Mouse (Mus musculus): Measurements from ENCODE around the gene Utrn. TPM values are rescaled to one million over a fixed set of nuclear protein-coding genes. Genes with fewer than 3 reads are reported as not detected.

Utrn gene
- total RNA-seq, 4 experiments from 2014 or later: 98.3 to 124 (median 123) TPM

DNA sequence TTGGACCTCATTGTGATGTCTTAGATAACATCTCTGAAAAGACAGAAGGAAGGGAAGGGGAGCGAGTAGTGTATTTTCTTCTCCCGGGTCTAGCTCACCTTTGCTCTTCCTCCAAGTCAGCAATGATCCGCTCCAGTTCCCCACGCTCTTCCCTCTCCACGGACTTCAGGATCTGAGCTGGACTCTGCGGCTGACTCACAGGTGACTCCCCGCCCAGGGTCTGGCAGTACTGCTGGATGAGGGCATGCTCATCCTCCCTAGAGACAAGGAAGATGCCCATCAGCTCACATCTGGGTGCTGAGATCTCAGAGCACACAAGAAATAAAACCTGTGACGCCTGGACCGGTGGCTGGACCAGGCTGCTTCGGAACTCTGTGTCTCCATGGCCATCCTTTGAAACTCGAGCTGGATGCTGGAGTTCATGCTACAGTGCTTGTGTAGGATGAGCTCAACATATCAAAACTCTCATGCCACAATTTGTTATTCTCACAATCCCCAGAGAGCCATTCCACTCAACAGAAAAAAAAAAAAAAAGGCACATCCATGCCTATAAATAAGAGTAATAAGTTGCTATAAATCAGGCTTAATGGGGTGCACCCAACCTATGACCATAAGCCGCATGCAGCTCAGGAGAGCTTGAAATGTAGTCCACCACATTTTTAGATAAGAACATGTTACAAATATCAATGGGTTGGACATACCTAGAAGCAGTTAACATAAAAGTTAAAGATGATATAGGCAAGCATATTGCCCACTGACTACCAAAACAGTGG, 462.6 kb downstream of the Utrn start:
- no peak for DNase-seq

DNA sequence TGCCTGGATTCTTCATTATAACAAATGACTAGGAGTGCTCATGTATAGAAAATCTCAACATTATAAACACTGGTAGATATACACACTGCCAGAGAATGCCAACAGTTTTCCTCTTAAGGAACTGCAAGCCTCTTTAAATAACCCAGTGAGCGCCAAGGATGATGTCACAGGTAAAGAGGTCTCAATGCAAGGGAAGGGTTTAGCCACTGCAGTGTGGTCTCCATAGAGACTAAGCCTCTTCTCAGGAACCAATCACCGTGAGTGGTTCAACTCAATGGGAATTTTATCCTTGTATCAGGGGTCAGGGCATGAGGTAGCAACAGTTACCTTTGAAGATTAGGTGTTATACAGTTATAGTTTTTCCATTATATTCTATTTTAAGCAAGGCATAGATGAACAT, 469.7 kb downstream of the Utrn start:
- no peak for DNase-seq

DNA sequence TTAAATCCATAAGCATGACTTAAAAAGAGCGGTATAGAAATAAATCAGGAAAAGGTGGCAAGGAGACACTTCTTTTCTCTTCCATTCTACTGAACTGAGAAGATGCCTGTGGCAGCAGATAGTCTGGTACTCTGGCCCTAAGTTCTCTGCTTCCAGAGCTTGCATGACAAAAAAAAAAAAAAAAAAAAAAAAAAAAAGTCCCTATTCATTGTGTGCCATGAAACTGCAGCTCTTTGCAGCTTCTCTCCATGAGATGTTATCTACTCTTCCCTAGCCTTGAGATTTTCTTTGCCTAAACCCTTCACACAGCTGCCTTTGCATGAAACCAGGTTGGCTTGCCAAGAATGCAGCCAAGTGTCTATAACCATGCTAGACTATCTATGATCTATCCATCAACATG, 489.0 kb downstream of the Utrn start:
- no peak for DNase-seq

DNA sequence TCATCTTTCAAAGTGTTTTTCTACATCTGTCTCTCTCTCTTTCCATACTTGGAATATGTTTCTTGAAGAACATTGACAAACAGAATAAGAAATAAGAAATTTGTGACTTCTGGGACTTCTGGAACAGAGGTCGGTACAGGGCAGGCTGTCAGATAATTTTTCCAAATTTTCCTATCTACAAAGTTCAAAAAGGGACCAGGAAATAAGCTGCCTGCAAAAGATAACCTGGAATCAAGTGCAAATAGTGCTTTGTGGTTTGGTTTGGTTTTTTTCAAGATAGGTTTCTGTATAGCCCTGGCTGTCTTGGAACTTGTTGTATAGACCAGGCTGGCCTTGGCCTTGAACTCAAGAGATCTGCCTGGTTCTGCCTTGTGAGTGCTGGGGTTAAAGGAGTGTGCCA, 490.0 kb downstream of the Utrn start:
- DNase-seq: no peak

DNA sequence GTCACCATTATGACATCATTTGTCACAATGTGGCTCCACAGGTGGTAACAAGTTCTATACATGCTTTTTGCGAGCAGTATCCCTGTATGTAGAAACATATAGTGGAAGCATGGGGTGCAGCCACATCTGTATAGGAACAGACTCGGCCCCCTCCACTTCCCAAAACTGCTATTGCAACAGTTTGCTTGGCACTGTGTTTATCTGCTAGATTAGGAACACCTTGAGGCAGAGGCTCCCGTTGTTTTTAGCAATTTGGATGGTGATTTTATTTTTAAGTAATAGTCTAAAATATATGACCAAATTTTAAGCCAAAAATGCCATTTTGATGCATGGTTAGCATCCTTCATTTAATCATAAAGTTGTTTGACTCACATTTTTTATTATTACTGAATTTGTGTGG, 491.4 kb downstream of the Utrn start:
- no peak for DNase-seq

DNA sequence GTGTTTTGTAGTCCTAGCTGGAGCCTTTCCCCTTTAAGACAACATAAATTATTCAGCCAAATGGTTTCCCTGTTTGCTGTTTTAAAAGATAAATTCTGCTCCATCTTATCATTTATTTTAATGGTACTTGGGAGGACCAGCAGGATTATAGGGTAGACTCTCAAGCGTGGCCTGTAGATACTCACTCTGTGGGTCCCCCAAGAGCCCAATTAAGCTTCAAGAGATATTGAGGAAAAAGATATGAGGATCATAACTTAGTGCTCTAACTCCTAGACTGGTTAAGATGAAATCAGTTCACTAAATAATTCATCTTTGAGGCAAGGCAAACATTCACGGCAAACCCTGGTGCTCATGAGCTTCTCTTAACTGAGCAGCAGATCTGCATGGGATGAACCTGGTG, 493.1 kb downstream of the Utrn start:
- DNase-seq: no peak

DNA sequence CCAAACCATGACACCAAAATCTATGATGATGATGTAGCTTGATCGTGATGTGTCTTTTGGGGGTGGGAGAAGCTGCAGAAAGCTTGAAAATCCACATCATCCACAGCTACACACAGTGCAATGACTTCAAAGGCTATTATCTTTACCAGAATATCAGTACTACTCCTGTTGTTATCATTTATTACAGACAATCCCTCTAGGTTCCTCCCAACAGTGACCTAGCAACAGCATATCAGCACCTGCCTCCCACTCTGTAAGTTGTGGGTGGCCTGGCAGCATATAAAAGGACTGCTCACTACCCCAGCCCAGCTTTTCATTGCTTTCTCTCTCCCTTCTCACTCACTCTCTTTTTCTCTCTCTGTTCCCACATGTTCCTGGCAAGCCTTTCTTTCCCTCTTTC, 494.4 kb downstream of the Utrn start:
- no peak for DNase-seq

DNA sequence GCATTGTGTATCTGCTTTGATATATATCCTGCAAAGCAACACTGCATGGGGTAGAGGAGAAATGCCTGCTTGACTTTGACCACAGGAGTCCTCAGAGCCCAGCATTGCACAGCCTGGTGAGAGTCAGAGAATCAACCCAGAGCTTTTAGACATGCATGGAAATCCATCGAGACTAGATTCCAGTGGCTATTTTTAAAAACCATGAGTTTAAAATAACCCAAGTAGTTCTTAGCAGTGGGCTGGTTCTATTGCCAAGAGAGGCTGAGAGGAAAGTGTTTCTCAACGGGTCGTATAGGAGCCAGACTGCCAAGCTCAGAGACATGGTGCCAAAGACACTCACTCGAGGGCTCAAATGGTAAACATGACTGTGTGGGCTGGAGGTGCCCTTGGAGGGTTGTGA, 514.6 kb downstream of the Utrn start:
- no peak for DNase-seq

DNA sequence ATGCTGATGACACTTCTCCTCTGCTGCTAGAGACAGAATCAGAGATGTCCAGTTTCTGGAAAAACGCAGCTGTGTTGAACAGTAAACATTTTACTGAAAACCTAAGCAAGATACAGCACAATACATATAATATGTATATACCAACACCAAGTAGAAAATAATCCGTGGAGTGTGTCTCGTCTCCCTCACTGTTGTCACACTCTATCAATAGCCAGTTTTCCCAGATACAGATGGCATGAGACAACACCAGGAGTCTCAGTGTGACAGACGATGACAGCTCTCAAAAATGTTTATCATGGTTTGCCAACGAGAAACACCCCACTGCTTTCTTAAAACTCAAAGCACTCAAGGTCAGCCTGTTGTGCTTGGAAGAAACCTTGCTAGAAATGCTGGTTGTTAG, 515.1 kb downstream of the Utrn start:
- DNase-seq: no peak

DNA sequence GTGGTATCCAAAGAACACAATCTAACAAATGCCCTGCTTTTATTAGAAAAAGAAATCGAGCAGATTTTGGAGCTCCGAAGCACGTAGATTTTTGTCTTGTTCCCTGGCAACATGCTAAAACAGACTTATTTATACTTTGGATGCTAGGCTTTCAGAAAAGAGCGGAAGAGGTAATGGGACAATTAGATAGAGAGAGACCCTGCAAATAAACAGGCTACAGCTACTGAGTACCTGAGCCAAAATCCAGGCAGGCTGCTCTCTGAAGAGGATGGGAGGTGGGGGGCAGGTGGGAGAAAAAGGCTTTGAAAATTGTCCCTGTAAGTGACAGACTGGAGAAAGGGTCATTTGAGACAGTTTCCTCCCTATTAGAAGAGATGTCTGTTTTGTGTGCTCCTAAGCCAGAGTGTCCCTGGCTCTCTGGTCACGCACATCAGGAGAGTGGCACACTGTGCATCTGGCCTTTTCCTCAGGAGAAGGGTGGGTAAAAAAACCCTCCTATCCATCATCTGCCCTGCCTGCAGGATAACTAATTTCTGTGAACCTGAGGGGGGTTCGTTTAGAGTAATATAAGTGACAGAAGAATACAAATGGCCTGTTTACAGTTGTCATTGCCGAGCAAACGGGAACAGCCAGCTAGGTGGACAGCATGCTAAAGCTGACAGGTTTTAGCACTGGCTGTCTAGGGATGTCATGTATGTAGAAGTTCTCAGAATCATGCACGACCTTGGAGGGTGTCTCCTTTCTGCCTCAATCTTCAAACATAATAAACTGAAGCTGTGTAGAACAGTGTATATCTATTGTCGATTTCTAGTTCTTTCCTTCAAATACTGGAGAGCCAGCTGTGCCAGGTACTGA, 529.2 kb downstream of the Utrn start:
- no peak for DNase-seq

GRCm38 (mm10) chr10:12339005-12339703, 530.0 kb downstream of the Utrn start:
- DNase-seq: no peak

Other genes with a start within 250 kb of the Utrn start
- gene Stx11, start 94.9 kb upstream of the Utrn start, total RNA-seq (2022): 10 to 100 TPM in 1 of 4 experiments, 1 to 10 TPM in 3; 7.7 to 10.2 (median 8.5) TPM
- 10 to 100 TPM; 11.5 to 14.3 (median 12.5) TPM for gene Sf3b5, start 136.0 kb upstream of the Utrn start, total RNA-seq (2022)
- gene Plagl1, start 191.1 kb upstream of the Utrn start, total RNA-seq (2022): 10 to 100 TPM in 2 of 4 experiments, 1 to 10 TPM in 2; 5.8 to 16.0 (median 11.3) TPM

All from adrenal gland, adult 8-10 months (tissue).